Mouse (Mus musculus): Measurements from ENCODE around the gene Kbtbd4. TPM values are rescaled to one million over a fixed set of nuclear protein-coding genes. Genes with fewer than 3 reads are reported as not detected.

The Kbtbd4 gene
- total RNA-seq (2021) = 10 to 100 TPM; 18.0 to 22.2 TPM

- intact Hi-C loops (cut with DNase I) = no loop called here
- peak; percentile 63 for DNase-seq (ENCODE audit: low spot score)
Observed at GRCm38 (mm10) chr2:90904076-90904855, at the start of gene Kbtbd4, which contains the start of gene Ndufs3. Kbtbd4 (plus strand) TSS chr2:90904740. Ndufs3 (minus strand) TSS chr2:90904827.

- DNase-seq (ENCODE audit: low spot score) = no peak
- intact Hi-C loops (cut with DNase I) = loop anchor here (5.0 kb wide), 1 partner anchor 141 kb away; no protein-coding TSS in a partner anchor
Observed at GRCm38 (mm10) chr2:90861486-90861885, 43.1 kb upstream of the Kbtbd4 start.

- DNase-seq (ENCODE audit: low spot score) = no peak
- intact Hi-C loops (cut with DNase I) = loop anchor here (5.0 kb wide), 1 partner anchor 138 kb away; no protein-coding TSS in a partner anchor
Observed at GRCm38 (mm10) chr2:90864184-90864583, 40.4 kb upstream of the Kbtbd4 start.

- intact Hi-C loops (cut with DNase I) = loop anchor here (1.0 to 5.0 kb wide), 3 partner anchors 51 to 235 kb away; no protein-coding TSS in a partner anchor
- peak; percentile 45 for DNase-seq (ENCODE audit: low spot score)
Observed at GRCm38 (mm10) chr2:90866524-90866923, 38.0 kb upstream of the Kbtbd4 start.

GRCm38 (mm10) chr2:90870136-90870601 lies 34.4 kb upstream of the Kbtbd4 start:
- DNase-seq (ENCODE audit: low spot score) = no peak
- intact Hi-C loops (cut with DNase I) = no loop called here

- no peak for DNase-seq (ENCODE audit: low spot score)
- intact Hi-C loops (cut with DNase I) = no loop called here
Observed at GRCm38 (mm10) chr2:90871180-90871961, 33.2 kb upstream of the Kbtbd4 start.

- intact Hi-C loops (cut with DNase I) = loop anchor here (2.0 kb wide), 1 partner anchor 21 kb away; no protein-coding TSS in a partner anchor
- no peak for DNase-seq (ENCODE audit: low spot score)
Observed at GRCm38 (mm10) chr2:90874025-90874424, 30.5 kb upstream of the Kbtbd4 start.

GRCm38 (mm10) chr2:90875239-90875638 lies 29.3 kb upstream of the Kbtbd4 start:
- no peak for DNase-seq (ENCODE audit: low spot score)
- intact Hi-C loops (cut with DNase I) = loop anchor here (2.0 kb wide), 1 partner anchor 20 kb away; no protein-coding TSS in a partner anchor

- DNase-seq (ENCODE audit: low spot score) = no peak
- intact Hi-C loops (cut with DNase I) = no loop called here
Observed at GRCm38 (mm10) chr2:90877584-90878259, 26.8 kb upstream of the Kbtbd4 start.

GRCm38 (mm10) chr2:90879419-90879818 lies 25.1 kb upstream of the Kbtbd4 start:
- intact Hi-C loops (cut with DNase I) = no loop called here

GRCm38 (mm10) chr2:90880144-90880785 lies 24.3 kb upstream of the Kbtbd4 start:
- intact Hi-C loops (cut with DNase I) = no loop called here
- no peak for DNase-seq (ENCODE audit: low spot score)

More at GRCm38 (mm10) chr2:90879419-90879818, 25.1 kb upstream of the Kbtbd4 start:
- DNase-seq (ENCODE audit: low spot score) = no peak

GRCm38 (mm10) chr2:90881824-90882223 lies 22.7 kb upstream of the Kbtbd4 start:
- intact Hi-C loops (cut with DNase I) = no loop called here
- DNase-seq (ENCODE audit: low spot score) = no peak

GRCm38 (mm10) chr2:90885218-90886041 lies 19.1 kb upstream of the Kbtbd4 start, which contains the start of gene C1qtnf4:
C1qtnf4 (plus strand) TSS chr2:90885860.
- intact Hi-C loops (cut with DNase I) = no loop called here
- DNase-seq (ENCODE audit: low spot score) = no peak

GRCm38 (mm10) chr2:90886436-90886835 lies 18.1 kb upstream of the Kbtbd4 start:
- no peak for DNase-seq (ENCODE audit: low spot score)
- intact Hi-C loops (cut with DNase I) = no loop called here

- DNase-seq (ENCODE audit: low spot score) = no peak
- intact Hi-C loops (cut with DNase I) = no loop called here
Observed at GRCm38 (mm10) chr2:90887627-90888026, 16.9 kb upstream of the Kbtbd4 start.

- intact Hi-C loops (cut with DNase I) = no loop called here
- DNase-seq (ENCODE audit: low spot score) = no peak
Observed at GRCm38 (mm10) chr2:90889550-90890548, 14.7 kb upstream of the Kbtbd4 start.

GRCm38 (mm10) chr2:90893673-90894298 lies 10.8 kb upstream of the Kbtbd4 start:
- no peak for DNase-seq (ENCODE audit: low spot score)
- intact Hi-C loops (cut with DNase I) = loop anchor here (2.0 kb wide), 1 partner anchor 19 kb away; no protein-coding TSS in a partner anchor
